Mouse (Mus musculus) intestine, embryonic 14.5 days (tissue): Measurements from ENCODE around the gene Kcnip3. TPM values are rescaled to one million over a fixed set of nuclear protein-coding genes. Genes with fewer than 3 reads are reported as not detected.

Experiments used
- ATAC-seq: fragments of 200-750 bp; cut with Nextera tagmentation; replicated peaks from 2 replicates; pipeline ENCODE4 v1.8.0; 2017; ENCODE audit warnings: low read depth, moderate number of reproducible peaks, moderate TSS enrichment, moderate library complexity; ENCODE audit not compliant: low FRiP score, low TSS enrichment
- DNase-seq: peaks from one replicate; pipeline ENCODE4 v3.0.0-alpha.2; 2018; ENCODE audit warnings: low spot score
- H3K27ac ChIP-seq: fragments of 300-500 bp; sonication (generic); 2 replicates; pipeline ENCODE4 v1.5.1; 2014; ENCODE audit warnings: low read depth, mild to moderate bottlenecking, control low read depth
- H3K27me3 ChIP-seq: fragments of 300-500 bp; sonication (generic); replicated peaks from 2 replicates; pipeline ENCODE4 v1.6.1; 2014; ENCODE audit warnings: low read length, control low read depth; ENCODE audit not compliant: control insufficient read depth, insufficient read depth
- H3K36me3 ChIP-seq: fragments of 300-500 bp; sonication (generic); 2 replicates; pipeline ENCODE4 v1.6.1; 2014; ENCODE audit warnings: low read length, control low read depth; ENCODE audit not compliant: control insufficient read depth, insufficient read depth
- H3K4me1 ChIP-seq: fragments of 300-500 bp; sonication (generic); replicated peaks from 2 replicates; pipeline ENCODE4 v1.6.1; 2014; ENCODE audit warnings: low read length, control low read depth, mixed read lengths; ENCODE audit not compliant: control insufficient read depth, insufficient read depth
- H3K4me2 ChIP-seq: fragments of 300-500 bp; sonication (generic); 2 replicates; pipeline ENCODE4 v1.6.1; 2014; ENCODE audit warnings: low read length
- H3K4me3 ChIP-seq: fragments of 300-500 bp; sonication (generic); 2 replicates; pipeline ENCODE4 v1.5.1; 2014; ENCODE audit warnings: low read depth, low read length, control low read depth, mixed read lengths
- H3K9ac ChIP-seq: fragments of 300-500 bp; sonication (generic); 2 replicates; pipeline ENCODE4 v1.6.1; 2014; ENCODE audit warnings: mild to moderate bottlenecking, low read length
- H3K9me3 ChIP-seq: fragments of 300-500 bp; sonication (generic); 2 replicates; pipeline ENCODE4 v1.6.1; 2016; ENCODE audit warnings: low read length, control low read depth; ENCODE audit not compliant: control insufficient read depth
- WGBS: fragments of 180-500 bp; shearing (Covaris S2); extraction: QIAGEN DNeasy Blood & Tissue Kit; methylation state at CpG from one replicate; pipeline ENCODE4 v1.1.7; 2014; 5-methylcytosine and 5-hydroxymethylcytosine counted together
- polyA plus RNA-seq: library from polyadenylated mRNA; unstranded; fragments of >200 nt; fragmentation: Nextera tagmentation; extraction: Ambion mirVana; gene quantifications from 2 replicates; pipeline ENCODE4 v1.2.1, GENCODE M21; 2014

Kcnip3 gene
- polyA plus RNA-seq, 1 experiment from 2014 or later = 7.6 TPM

DNA sequence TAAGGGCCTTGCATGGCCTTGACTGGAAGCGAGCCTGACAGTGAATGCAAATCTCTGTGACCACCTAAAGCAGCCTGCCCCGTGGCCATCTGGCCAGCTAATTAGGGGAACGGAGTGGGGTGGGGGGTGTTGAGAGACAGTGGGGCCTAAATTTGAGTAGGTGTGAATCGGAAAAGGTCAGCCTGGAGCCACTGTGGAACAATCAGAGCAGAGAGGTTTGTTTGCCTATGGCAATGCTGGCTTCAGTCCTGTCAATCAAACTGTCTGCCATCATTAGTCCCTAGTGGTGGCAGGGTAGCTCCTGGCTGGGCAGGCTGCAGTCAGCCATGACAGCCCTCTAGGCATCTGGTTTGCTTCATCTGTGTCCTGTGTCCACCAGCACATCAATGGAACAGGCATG lies 10.5 kb downstream of the Kcnip3 start:
- DNase-seq (no peak), ATAC-seq (no peak)
- Histone ChIP-seq H3K9me3 (no peaks in the 10 kb centered on the region), H3K4me1 (0 out of 2 replicates have a peak, but pooled peaks cover 2% of the 10 kb centered on the region), H3K9ac (no peak overlapping the region), H3K27ac (no peak overlapping the region), H3K27me3 (no peaks in the 10 kb centered on the region), H3K4me2 (no peak overlapping the region), H3K4me3 (no peak overlapping the region), H3K36me3 (no peaks in the 10 kb centered on the region)
- WGBS = 25% methylated on average over 4 of the region's 4 CpGs

DNA sequence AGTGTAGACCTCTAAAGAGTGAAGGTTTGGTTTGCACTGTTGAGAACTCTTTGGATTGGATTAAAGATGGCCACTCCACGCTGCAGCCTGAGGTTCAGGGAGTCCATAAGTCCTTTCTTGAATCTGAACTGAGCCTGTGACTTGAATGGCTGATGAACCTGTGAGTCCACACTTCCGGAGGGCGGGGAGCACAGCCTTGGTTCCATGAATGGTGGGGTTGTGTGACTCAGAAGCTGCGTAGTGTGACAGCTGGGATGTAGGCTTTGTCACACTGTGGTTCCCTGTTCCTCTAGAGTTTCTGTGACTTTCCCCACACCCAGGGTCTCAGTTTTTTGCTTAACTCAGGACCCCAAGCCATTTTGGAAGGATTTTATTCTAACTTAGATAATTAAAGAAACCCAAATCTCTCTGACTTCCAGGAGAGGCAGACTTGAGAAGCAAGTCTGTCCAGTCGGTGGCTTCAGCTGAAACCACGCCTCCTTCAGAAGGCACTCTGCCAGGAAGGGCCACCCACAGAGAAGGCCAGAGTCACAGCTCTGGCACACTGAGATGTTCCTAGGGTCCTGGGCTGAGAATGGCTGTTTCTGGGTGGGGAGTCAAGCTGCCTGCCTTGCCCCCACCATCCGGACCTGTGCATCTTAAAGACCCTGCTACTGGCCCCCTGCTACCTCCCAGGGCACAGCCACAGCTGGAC lies 13.8 kb downstream of the Kcnip3 start:
- no peak overlapping the region for H3K4me2 ChIP-seq
- 62% methylated on average over 7 of the region's 7 CpGs for WGBS
- no peak for ATAC-seq
- H3K27ac ChIP-seq = no peak overlapping the region
- no peaks in the 10 kb centered on the region for H3K9me3 ChIP-seq
- H3K4me1 ChIP-seq = 0 out of 2 replicates have a peak, but pooled peaks cover 2% of the 10 kb centered on the region
- no peak for DNase-seq
- no peak overlapping the region for H3K4me3 ChIP-seq
- H3K36me3 ChIP-seq = no peaks in the 10 kb centered on the region
- no peak overlapping the region for H3K9ac ChIP-seq
- no peaks in the 10 kb centered on the region for H3K27me3 ChIP-seq

DNA sequence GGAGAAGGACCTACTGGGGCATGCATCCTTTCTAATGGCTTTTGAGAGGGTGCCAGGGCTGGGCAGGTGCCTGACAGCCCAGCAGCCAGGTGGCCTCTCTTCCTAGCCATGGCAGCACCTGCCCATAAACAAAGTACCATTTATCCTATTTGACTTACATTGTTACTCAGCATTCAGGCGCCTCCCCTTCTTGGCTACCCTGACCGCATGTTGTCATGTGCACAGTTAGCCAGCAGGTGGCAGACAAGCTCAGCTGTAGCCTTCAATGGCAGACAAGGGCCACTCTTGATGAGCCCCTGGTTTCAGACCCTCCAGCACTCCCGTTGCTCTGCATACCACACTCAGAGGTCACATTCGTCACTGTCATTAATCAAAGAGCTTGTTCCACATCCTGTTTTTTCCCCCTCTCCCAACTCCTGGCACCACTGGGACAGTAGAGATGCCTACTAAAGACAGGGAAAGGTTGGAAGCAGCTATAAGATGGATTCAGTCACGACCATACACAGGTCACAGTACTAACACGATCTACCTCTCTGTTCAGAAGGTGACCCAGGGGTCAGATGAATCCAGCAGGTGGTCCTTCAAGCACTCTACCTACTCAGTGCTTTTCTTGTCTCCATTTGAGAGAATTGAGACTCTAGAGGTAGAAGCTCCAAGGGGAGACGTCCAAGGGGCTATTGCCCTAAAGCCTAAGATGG lies 14.7 kb downstream of the Kcnip3 start:
- Histone ChIP-seq H3K9ac (no peak overlapping the region), H3K4me1 (0 out of 2 replicates have a peak, but pooled peaks cover 2% of the 10 kb centered on the region), H3K36me3 (no peaks in the 10 kb centered on the region), H3K27ac (no peak overlapping the region), H3K27me3 (no peaks in the 10 kb centered on the region), H3K9me3 (no peaks in the 10 kb centered on the region), H3K4me3 (no peak overlapping the region), H3K4me2 (no peak overlapping the region)
- DNase-seq (peak; percentile 95), ATAC-seq (peak; percentile 52)
- 29% methylated on average over 7 of the region's 7 CpGs for WGBS

DNA sequence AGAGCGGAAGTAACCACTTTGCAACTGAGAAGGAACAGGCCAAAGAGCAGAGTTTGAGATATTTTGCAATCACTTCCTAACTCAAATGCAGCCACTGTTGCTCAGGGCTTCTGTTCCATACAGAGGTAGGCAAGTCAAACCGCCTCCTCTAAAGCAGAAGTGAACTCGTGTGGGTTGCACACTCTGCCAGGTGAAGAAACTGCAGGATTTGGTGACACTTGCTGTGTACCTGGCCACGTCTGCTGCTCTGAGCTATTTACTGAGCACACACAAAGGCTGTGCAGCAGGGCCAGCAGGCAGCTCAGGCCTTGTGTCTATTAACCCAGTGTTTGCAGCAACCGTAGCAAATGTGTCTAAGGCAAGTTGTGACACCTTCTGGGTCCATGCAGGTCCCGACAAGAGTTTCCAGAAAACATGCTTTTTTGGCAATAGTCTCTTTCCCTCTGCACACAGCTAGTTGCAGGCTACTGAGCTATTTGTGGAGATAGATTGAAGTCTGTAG lies 15.7 kb downstream of the Kcnip3 start:
- H3K4me3 ChIP-seq = no peak overlapping the region
- no peak for ATAC-seq
- WGBS = 79% methylated on average over 6 of the region's 6 CpGs
- H3K4me2 ChIP-seq = no peak overlapping the region
- H3K27me3 ChIP-seq = no peaks in the 10 kb centered on the region
- H3K36me3 ChIP-seq = no peaks in the 10 kb centered on the region
- H3K4me1 ChIP-seq = 0 out of 2 replicates have a peak, but pooled peaks cover 2% of the 10 kb centered on the region
- H3K9ac ChIP-seq = no peak overlapping the region
- DNase-seq = no peak
- H3K27ac ChIP-seq = no peak overlapping the region
- no peaks in the 10 kb centered on the region for H3K9me3 ChIP-seq

DNA sequence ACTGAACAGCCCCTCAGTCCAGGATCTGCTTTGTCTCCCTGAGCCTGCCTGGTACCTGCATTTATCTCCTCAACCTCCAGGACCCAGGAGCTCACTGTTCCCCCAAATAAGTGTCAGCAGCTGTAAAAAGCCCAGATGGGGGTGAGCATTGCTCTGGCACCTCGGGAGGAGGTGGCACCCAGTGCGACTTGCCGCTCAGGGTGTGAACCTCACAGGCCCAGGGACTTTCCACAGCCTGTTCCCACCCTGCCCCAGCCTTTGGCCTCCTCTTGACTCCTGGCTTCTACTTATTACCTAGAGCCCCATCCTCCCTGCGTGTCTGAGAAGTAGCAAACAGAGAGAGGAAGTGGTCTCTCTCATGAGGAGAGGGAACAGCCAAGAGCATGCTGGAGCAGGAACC lies 16.7 kb downstream of the Kcnip3 start:
- Histone ChIP-seq H3K4me1 (0 out of 2 replicates have a peak, but pooled peaks cover 2% of the 10 kb centered on the region), H3K27ac (no peak overlapping the region), H3K36me3 (no peaks in the 10 kb centered on the region), H3K9me3 (no peaks in the 10 kb centered on the region), H3K4me3 (no peak overlapping the region), H3K4me2 (no peak overlapping the region), H3K9ac (no peak overlapping the region), H3K27me3 (no peaks in the 10 kb centered on the region)
- WGBS = 44% methylated on average over 4 of the region's 4 CpGs
- DNase-seq (no peak), ATAC-seq (no peak)

DNA sequence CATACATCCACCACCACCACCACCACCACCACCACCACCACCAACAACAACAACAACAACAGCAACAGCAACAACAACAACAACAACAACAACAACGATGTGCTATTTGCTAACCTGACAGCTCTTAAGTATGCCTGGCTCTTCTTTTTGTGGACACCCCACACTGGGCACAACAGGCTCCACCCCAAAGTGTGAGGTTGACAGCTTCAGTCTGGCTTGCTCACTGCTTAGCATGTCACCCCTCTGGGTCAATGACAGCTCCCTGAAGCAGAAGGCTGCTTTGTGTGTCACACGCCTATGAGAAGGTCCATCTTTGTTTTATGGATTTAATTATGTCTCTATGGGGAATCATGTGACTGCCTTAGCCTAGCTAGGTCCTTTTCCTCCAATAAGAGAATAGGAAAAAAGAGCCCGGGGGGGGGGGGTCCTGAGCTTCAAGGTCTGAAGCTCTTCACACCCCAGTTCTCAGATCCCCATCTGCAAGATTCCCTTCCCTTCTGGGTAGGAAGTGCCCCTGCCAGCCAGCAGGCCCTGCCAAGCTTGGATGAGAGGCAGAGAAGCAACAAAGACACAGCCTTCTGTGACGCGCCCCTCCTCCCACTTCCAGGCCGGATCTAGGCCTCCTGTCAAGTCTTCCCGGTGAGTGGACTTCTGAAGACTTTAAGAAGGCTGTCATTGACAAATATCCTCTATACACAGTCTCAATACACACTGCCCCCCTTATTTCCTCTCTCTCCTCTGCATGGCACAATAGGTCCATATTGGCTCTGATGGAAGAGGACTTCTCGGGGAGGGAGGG lies 17.9 kb downstream of the Kcnip3 start:
- Histone ChIP-seq H3K36me3 (no peaks in the 10 kb centered on the region), H3K27me3 (no peaks in the 10 kb centered on the region), H3K4me3 (no peak overlapping the region), H3K27ac (no peak overlapping the region), H3K9me3 (no peaks in the 10 kb centered on the region), H3K4me1 (0 out of 2 replicates have a peak, but pooled peaks cover 2% of the 10 kb centered on the region), H3K4me2 (no peak overlapping the region), H3K9ac (no peak overlapping the region)
- DNase-seq (no peak), ATAC-seq (no peak)
- 63% methylated on average over 8 of the region's 8 CpGs for WGBS

DNA sequence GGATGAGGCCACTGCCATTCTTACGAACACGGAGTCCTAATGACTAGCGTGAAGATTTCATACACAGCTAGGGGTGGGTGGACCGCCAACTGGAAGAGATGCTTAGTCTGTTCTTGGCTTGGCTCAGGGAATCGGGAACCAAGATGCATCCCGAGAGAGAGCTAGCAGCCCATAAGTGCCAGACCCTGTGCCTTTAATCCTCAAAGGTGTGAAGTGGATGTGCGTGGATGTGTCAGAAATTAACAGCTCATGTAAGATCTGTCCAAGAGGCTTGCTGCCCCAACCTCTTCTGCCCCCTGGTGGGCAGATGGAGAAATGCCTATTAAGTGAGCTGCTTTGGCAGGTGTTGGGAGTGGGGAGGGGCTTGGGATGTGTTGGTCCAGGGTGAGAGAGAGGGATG lies 20.8 kb downstream of the Kcnip3 start:
- Histone ChIP-seq H3K9me3 (no peaks in the 10 kb centered on the region), H3K4me3 (no peak overlapping the region), H3K27me3 (no peaks in the 10 kb centered on the region), H3K4me1 (no peaks in the 10 kb centered on the region), H3K27ac (no peak overlapping the region), H3K4me2 (no peak overlapping the region), H3K9ac (no peak overlapping the region), H3K36me3 (no peaks in the 10 kb centered on the region)
- ATAC-seq = no peak
- peak; percentile 63 for DNase-seq
- 54% methylated on average over 7 of the region's 7 CpGs for WGBS

DNA sequence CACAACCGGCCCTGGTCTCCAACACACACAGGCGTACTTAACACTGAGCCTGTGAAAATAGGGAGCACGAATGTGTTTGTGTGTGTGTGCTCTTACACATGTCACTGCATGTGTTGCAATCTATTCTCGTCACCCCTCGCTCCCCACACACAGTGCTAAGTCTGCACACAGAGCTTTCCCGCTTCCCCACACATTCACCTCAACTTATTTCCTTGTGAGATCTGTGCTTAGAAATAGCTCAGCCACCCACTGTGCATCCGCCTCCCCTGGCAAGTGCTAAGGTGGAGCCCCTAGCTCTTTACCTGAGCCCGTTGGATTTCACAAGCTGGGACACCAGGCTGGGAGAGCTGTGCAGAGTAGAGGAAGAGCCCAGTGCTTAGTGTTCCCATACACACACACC lies 23.1 kb downstream of the Kcnip3 start:
- no peaks in the 10 kb centered on the region for H3K27me3 ChIP-seq
- no peaks in the 10 kb centered on the region for H3K36me3 ChIP-seq
- no peak overlapping the region for H3K27ac ChIP-seq
- no peak overlapping the region for H3K4me2 ChIP-seq
- H3K4me1 ChIP-seq = no peaks in the 10 kb centered on the region
- WGBS = 74% methylated on average over 8 of the region's 8 CpGs
- DNase-seq (no peak), ATAC-seq (no peak)
- H3K9me3 ChIP-seq = no peaks in the 10 kb centered on the region
- no peak overlapping the region for H3K9ac ChIP-seq
- H3K4me3 ChIP-seq = no peak overlapping the region
